Mouse (Mus musculus) lung, adult 2 months (tissue): ENCODE measurements around the gene Uckl1.

Source experiments
- CTCF ChIP-seq: fragments of 200-500 bp; IDR thresholded peaks from 2 replicates; pipeline ENCODE4 v1.5.1; 2011; ENCODE audit warnings: mild to moderate bottlenecking, low read length, control low read depth; ENCODE audit not compliant: insufficient read depth
- POLR2A ChIP-seq: fragments of 200-500 bp; IDR thresholded peaks from 2 replicates; pipeline ENCODE4 v1.6.1; 2011; ENCODE audit warnings: low read depth, mild to moderate bottlenecking, control low read depth, low read length, borderline replicate concordance; ENCODE audit errors: extremely low read depth

- TF ChIP-seq CTCF, result no peak
- TF ChIP-seq POLR2A, result no peak
These were observed 36.0 kb downstream of the Uckl1 start for GRCm38 (mm10) chr2:181548682-181549081.
